Mouse (Mus musculus) layer of hippocampus, postnatal 14 days (tissue): ENCODE measurements around the gene Cym. TPM values are rescaled to one million over a fixed set of nuclear protein-coding genes. Genes with fewer than 3 reads are reported as not detected.

Experiments
- DNase-seq, 2 experiments: peaks; one replicate each; pipeline ENCODE4 v3.0.0; 2021 to 2022; ENCODE audit warnings: low spot score in 2 of 2, mixed read lengths in 1 of 2
- total RNA-seq, 2 experiments: library from RNA; stranded (reverse); gene quantifications; 2 replicates each; pipeline ENCODE4 v1.2.3; 2021

Cym gene
- total RNA-seq, 2 experiments from 2014 or later = not detected

DNA sequence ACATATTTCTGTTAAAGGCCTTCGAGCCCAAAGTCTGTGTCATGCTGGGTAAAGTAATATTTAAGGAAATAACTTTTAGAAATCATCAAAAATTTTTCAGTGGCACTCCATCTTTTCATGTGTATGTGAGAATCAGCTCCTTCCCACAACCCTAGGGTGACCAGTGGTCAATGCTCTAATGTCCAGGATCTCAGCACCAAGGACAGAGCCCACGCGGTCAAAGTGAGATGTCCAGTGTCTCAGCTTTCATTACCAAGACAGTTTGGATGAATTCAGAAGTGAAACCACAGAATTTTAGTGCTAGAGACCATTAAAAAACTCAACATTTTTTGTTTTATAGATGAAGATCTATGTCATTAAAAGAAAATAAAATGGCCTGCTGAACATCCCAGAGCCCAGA, 49.6 kb downstream of the Cym start:
- no peak for DNase-seq

DNA sequence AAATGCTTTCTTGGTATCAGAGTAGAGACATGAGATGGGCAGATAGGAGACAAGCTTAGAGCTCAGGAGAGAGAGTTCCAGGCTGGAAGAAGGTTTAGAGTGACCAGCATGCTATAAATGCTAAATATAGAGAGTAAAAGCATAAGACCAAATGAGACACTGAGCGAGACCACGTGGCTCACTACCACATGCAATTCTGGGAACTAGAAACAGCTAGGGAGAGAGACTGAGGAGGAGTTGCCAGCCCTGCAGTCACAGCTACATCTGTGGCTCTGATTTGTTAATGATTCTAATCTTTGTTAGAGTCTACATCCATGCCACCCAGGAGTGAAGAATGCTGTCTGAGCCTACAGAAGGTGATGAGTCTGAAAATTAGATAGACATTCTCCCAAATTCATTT, 52.0 kb downstream of the Cym start:
- DNase-seq = peak in 1 of 2 experiments; percentile 45

DNA sequence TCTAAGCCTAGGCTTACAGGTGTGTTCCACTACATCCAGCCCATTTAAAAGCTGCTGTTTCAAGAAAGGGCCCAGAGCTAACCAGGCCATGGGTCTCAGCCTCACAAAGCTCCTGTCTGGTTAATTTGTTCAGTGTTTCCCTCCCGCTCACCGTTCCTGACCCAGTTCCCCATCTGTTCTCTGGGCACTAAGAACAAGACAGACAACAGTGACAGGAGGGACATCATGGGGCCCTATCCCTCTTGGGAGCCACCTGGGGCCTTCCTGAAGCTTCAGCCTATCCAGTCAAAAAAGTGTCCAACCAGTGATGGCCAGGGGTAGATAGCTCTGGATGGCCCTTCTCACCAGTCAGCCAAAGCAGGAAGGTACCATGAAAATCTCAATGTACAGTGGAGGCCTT, 58.8 kb downstream of the Cym start:
- DNase-seq = no peak

Other genes with a start within 250 kb of the Cym start
- gene Kcna3, start 185.6 kb downstream of the Cym start, total RNA-seq = 10 to 100 TPM; 13.8 to 17.1 TPM
- 10 to 100 TPM; 76.1 to 82.3 TPM for gene Kcna2, start 120.6 kb downstream of the Cym start, total RNA-seq
- gene Kcna10, start 38.7 kb downstream of the Cym start, total RNA-seq = not detected
- gene A630076J17Rik, start 8.9 kb upstream of the Cym start, total RNA-seq = not detected
- gene Prok1, start 18.0 kb upstream of the Cym start, total RNA-seq = not detected
- gene Lamtor5, start 57.1 kb upstream of the Cym start, total RNA-seq = 10 to 100 TPM; 61.1 to 62.6 TPM
- 1 to 10 TPM; 2.6 to 3.5 TPM for gene Slc16a4, start 69.5 kb upstream of the Cym start, total RNA-seq
- gene Rbm15, start 111.9 kb upstream of the Cym start, total RNA-seq = 10 to 100 TPM; 23.8 to 24.9 TPM
- 10 to 100 TPM; 33.1 to 35.8 TPM for gene Kcnc4, start 237.8 kb upstream of the Cym start, total RNA-seq